Mouse (Mus musculus): ENCODE data around the gene Cmklr1. TPM values are rescaled to one million over a fixed set of nuclear protein-coding genes. Genes with fewer than 3 reads are reported as not detected.

The Cmklr1 gene
- polyA plus RNA-seq, 1 experiment from 2014 or later, result 2.6 TPM

DNA sequence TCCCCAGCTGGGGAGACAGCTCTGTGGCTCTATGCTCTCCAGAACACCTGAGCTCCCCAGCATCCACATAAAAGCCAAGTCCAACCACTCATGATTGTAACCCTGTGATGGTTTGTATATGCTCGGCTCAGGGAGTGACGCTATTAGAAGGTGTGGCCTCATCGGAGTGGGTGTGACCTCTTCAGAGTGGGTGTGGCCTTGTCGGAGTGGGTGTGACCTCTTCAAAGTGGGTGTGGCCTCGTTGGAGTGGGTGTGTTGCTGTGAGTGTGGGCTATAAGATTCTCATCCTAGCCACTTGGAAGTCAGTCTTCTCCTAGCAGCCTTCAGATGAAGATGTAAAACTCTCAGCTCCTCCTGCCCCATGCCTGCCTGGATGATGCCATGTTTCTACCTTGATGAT is 37.3 kb upstream of the Cmklr1 start:
- no peak for TF ChIP-seq EP300 (optimal IDR thresholded peaks at IDR 0.05)
- TF ChIP-seq CTCF (IDR thresholded peaks at IDR 0.05; ENCODE audit: low read depth), result no peak
- Histone ChIP-seq H3K27ac (replicated peaks) (no peak overlapping the region), H3K9me3 (ENCODE audit: control insufficient read depth, low read length) (no peaks in the 10 kb centered on the region), H3K4me2 (replicated peaks; ENCODE audit: low read depth) (no peak overlapping the region), H3K4me1 (replicated peaks; ENCODE audit: control insufficient read depth, insufficient read depth) (no peaks in the 10 kb centered on the region), H3K36me3 (ENCODE audit: control insufficient read depth, insufficient read depth, low read length) (no peaks in the 10 kb centered on the region), H3K4me3 (ENCODE audit: low read depth, low read length) (no peak overlapping the region), H3K9ac (ENCODE audit: low read length) (no peak overlapping the region), H3K27me3 (ENCODE audit: control insufficient read depth, insufficient read depth, low read length) (no peaks in the 10 kb centered on the region)
- no peak for DNase-seq (ENCODE audit: low spot score)
- ATAC-seq (ENCODE audit: low FRiP score, low TSS enrichment), result no peak
- WGBS, result 70% methylated on average over 5 of the region's 5 CpGs

DNA sequence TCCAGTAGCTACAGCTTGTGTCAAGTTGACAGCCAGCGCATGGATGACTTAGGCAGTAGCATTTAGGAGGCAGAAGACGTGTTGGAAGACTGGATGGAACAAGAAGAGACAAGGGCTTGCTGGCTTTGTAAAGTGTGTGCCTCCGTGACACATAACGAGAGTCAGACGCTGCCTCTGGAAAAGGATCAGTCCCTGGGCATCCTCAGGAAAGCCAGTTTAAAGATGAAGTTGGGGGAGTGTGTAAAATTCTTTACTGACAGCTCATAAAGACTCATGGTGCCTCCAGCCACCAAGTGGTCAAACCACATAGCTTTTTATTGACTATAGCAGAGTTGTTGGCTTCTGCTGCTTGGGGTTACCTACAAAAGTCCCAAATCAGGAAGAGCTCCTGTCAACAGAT is 35.2 kb upstream of the Cmklr1 start:
- ATAC-seq (ENCODE audit: low FRiP score, low TSS enrichment) (no peak), DNase-seq (ENCODE audit: low spot score) (no peak)
- no peak overlapping the region for H3K4me3 ChIP-seq (ENCODE audit: low read depth, low read length)
- no peaks in the 10 kb centered on the region for H3K9me3 ChIP-seq (ENCODE audit: control insufficient read depth, low read length)
- no peaks in the 10 kb centered on the region for H3K36me3 ChIP-seq (ENCODE audit: control insufficient read depth, insufficient read depth, low read length)
- no peak overlapping the region for H3K9ac ChIP-seq (ENCODE audit: low read length)
- H3K27ac ChIP-seq (replicated peaks), result no peak overlapping the region
- peak; percentile 9; the same call in 1 of the 2 replicates for TF ChIP-seq CTCF (IDR thresholded peaks at IDR 0.05; ENCODE audit: low read depth)
- TF ChIP-seq EP300 (optimal IDR thresholded peaks at IDR 0.05), result no peak
- H3K4me1 ChIP-seq (replicated peaks; ENCODE audit: control insufficient read depth, insufficient read depth), result no peaks in the 10 kb centered on the region
- no peaks in the 10 kb centered on the region for H3K27me3 ChIP-seq (ENCODE audit: control insufficient read depth, insufficient read depth, low read length)
- 65% methylated on average over 5 of the region's 5 CpGs for WGBS
- no peak overlapping the region for H3K4me2 ChIP-seq (replicated peaks; ENCODE audit: low read depth)

DNA sequence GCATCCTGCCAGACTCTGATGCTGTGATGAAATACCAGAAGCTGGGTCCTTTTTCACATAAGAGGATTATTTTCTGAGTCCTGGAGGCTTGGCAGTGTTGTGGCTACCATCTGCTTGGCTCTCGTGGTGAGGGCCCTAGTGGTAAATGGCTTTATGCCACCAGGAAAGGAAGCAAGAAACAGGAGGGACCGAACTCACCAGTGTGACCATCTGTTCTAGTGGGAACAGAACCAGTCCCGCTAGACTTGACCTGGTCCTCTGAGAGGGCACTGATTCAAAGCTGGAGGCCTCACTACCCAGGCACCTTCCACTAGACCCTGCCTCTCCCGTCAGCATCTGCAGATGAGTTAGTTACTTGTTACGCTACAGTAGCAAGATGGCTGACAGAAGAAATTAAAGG is 33.0 kb upstream of the Cmklr1 start:
- H3K4me3 ChIP-seq (ENCODE audit: low read depth, low read length), result no peak overlapping the region
- DNase-seq (ENCODE audit: low spot score), result no peak
- TF ChIP-seq EP300 (optimal IDR thresholded peaks at IDR 0.05), result no peak
- TF ChIP-seq CTCF (IDR thresholded peaks at IDR 0.05; ENCODE audit: low read depth), result no peak
- H3K27me3 ChIP-seq (ENCODE audit: control insufficient read depth, insufficient read depth, low read length), result no peaks in the 10 kb centered on the region
- H3K27ac ChIP-seq (replicated peaks), result no peak overlapping the region
- 75% methylated on average over 5 of the region's 5 CpGs for WGBS
- no peak for ATAC-seq (ENCODE audit: low FRiP score, low TSS enrichment)
- no peaks in the 10 kb centered on the region for H3K36me3 ChIP-seq (ENCODE audit: control insufficient read depth, insufficient read depth, low read length)
- no peak overlapping the region for H3K9ac ChIP-seq (ENCODE audit: low read length)
- H3K9me3 ChIP-seq (ENCODE audit: control insufficient read depth, low read length), result no peaks in the 10 kb centered on the region
- no peaks in the 10 kb centered on the region for H3K4me1 ChIP-seq (replicated peaks; ENCODE audit: control insufficient read depth, insufficient read depth)
- H3K4me2 ChIP-seq (replicated peaks; ENCODE audit: low read depth), result no peak overlapping the region

DNA sequence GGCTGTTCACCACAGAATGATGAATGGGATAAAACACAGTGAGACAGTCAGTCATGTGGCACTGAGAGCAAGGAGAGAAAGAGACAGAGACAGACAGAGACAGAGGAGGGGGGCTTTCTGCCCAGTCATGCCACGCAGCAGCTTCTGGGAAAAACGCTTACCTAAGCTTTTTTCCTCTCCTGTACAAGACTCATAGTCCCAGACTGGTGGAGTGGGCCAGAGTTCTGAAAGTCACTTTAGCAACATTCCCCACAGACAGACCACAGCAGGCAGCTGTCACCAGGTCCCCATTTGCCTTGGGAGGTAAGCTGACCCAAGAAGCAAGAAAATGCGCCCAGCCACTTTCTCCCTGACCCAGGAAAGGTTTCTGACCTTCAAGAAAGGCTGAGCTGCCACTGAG is 32.2 kb upstream of the Cmklr1 start:
- H3K4me2 ChIP-seq (replicated peaks; ENCODE audit: low read depth), result no peak overlapping the region
- no peaks in the 10 kb centered on the region for H3K9me3 ChIP-seq (ENCODE audit: control insufficient read depth, low read length)
- DNase-seq (ENCODE audit: low spot score) (no peak), ATAC-seq (ENCODE audit: low FRiP score, low TSS enrichment) (no peak)
- 89% methylated on average over 3 of the region's 3 CpGs for WGBS
- no peaks in the 10 kb centered on the region for H3K27me3 ChIP-seq (ENCODE audit: control insufficient read depth, insufficient read depth, low read length)
- TF ChIP-seq CTCF (IDR thresholded peaks at IDR 0.05; ENCODE audit: low read depth) (no peak), EP300 (optimal IDR thresholded peaks at IDR 0.05) (no peak)
- H3K4me3 ChIP-seq (ENCODE audit: low read depth, low read length), result no peak overlapping the region
- H3K27ac ChIP-seq (replicated peaks), result no peak overlapping the region
- no peak overlapping the region for H3K9ac ChIP-seq (ENCODE audit: low read length)
- H3K4me1 ChIP-seq (replicated peaks; ENCODE audit: control insufficient read depth, insufficient read depth), result no peaks in the 10 kb centered on the region
- H3K36me3 ChIP-seq (ENCODE audit: control insufficient read depth, insufficient read depth, low read length), result no peaks in the 10 kb centered on the region

DNA sequence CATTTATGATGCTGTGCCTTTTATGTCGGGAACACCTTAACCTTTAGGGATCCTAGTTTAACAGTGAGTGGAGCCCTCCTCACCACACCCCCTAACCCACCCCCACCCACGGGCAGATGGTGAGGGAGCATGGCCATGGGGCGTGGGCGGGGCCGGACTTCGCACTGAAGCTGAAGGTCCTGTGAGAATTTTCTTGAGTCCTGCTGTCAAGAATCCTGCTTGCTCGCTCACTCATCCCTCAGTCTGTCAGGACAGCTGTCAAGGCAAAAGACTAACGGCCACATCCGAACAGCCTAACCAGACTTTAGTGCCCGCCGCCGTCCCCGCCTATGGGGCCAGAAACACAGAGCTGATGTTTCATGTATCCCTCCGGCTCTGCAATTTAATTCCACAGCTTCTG is 31.0 kb upstream of the Cmklr1 start:
- Histone ChIP-seq H3K27me3 (ENCODE audit: control insufficient read depth, insufficient read depth, low read length) (no peaks in the 10 kb centered on the region), H3K9me3 (ENCODE audit: control insufficient read depth, low read length) (no peaks in the 10 kb centered on the region), H3K9ac (ENCODE audit: low read length) (no peak overlapping the region), H3K27ac (replicated peaks) (no peak overlapping the region), H3K36me3 (ENCODE audit: control insufficient read depth, insufficient read depth, low read length) (no peaks in the 10 kb centered on the region), H3K4me1 (replicated peaks; ENCODE audit: control insufficient read depth, insufficient read depth) (no peaks in the 10 kb centered on the region), H3K4me2 (replicated peaks; ENCODE audit: low read depth) (no peak overlapping the region), H3K4me3 (ENCODE audit: low read depth, low read length) (no peak overlapping the region)
- TF ChIP-seq CTCF (IDR thresholded peaks at IDR 0.05; ENCODE audit: low read depth), result no peak
- TF ChIP-seq EP300 (optimal IDR thresholded peaks at IDR 0.05), result no peak
- DNase-seq (ENCODE audit: low spot score), result no peak
- no peak for ATAC-seq (ENCODE audit: low FRiP score, low TSS enrichment)
- WGBS, result 67% methylated on average over 14 of the region's 14 CpGs

DNA sequence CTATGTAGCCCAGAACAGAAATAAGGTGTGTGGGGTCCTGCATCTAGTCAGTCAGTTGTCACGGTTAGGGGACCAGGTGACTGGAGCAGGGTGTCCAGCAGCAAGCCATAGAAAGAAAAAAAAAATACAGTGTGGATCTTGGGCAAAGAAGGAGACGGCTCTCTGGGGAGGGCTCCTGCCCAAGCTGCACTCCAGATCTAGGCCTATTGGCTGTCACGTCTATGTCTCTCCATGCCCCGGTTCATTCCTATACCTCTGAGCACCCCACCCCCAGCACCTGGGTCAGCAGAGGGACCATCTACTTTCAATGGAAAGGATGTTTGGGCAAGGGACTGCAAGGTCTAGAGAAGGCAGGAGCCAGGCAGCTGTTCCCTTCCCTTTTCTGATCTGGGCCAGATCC is 29.3 kb upstream of the Cmklr1 start:
- Histone ChIP-seq H3K36me3 (ENCODE audit: control insufficient read depth, insufficient read depth, low read length) (no peaks in the 10 kb centered on the region), H3K4me2 (replicated peaks; ENCODE audit: low read depth) (no peak overlapping the region), H3K4me3 (ENCODE audit: low read depth, low read length) (no peak overlapping the region), H3K4me1 (replicated peaks; ENCODE audit: control insufficient read depth, insufficient read depth) (no peaks in the 10 kb centered on the region), H3K27me3 (ENCODE audit: control insufficient read depth, insufficient read depth, low read length) (no peaks in the 10 kb centered on the region), H3K27ac (replicated peaks) (no peak overlapping the region), H3K9me3 (ENCODE audit: control insufficient read depth, low read length) (no peaks in the 10 kb centered on the region), H3K9ac (ENCODE audit: low read length) (no peak overlapping the region)
- TF ChIP-seq CTCF (IDR thresholded peaks at IDR 0.05; ENCODE audit: low read depth) (no peak), EP300 (optimal IDR thresholded peaks at IDR 0.05) (no peak)
- DNase-seq (ENCODE audit: low spot score), result no peak
- ATAC-seq (ENCODE audit: low FRiP score, low TSS enrichment), result no peak
- 92% methylated on average over 4 of the region's 4 CpGs for WGBS

Data from stomach, postnatal 0 days (tissue).